Mouse (Mus musculus): ENCODE results near the gene Scarb1. TPM values are rescaled to one million over a fixed set of nuclear protein-coding genes. Genes with fewer than 3 reads are reported as not detected.

Gene Scarb1
- polyA plus RNA-seq, 1 experiment from 2014 or later = 58.0 TPM

DNA sequence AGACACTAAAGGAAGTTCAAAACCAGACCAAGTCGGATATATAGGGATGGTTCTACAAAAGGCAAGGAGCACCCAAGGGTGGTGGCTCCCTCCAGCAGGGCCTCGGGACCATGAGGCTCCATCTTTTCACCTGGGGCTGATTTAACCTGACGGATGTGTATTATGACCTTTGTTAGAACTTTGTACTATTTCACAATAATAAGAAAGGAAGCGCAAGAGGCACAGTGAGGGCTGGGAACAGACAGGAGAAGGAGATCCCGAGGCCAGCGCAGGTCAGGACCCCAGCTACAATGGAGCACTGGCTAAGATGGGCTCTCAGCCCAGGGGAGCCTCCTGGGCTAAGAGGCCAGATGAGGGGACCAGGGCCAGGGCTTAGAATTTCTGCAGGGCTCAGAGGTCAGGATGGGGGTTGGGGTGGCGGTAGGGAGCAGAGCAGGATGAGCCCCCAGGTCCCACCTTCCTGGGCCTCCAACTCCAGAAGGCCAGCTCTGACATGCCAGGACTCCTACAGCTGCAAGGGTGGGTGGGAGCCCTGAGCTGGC is 16.9 kb downstream of the Scarb1 start:
- no peak overlapping the region for H3K9ac ChIP-seq
- no peak for ATAC-seq (ENCODE audit: insufficient read depth)

DNA sequence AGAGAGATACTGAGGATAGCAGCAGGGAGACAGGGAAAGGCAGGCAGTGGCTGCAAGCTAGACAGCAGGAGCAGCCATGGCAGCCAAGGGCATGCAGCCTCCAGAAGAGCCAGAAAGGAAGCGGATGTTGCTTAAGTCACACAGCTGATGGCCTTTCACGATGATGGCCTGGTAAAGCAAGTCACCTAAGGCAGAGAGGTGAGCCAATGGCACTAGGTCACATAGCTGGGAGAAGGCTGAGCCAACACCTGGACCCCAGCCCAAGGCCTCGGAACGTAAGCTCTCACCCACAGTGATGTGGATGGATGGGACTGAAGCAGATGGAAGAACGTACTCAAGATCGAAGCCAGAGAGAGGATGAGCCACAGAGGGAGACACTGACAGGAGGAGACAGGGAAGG is 17.8 kb downstream of the Scarb1 start:
- Histone ChIP-seq H3K9ac (no peak overlapping the region), H3K9me3 (ENCODE audit: low read depth, low read length) (no peaks in the 10 kb centered on the region), H3K27ac (ENCODE audit: low read depth) (no peak overlapping the region), H3K4me2 (no peak overlapping the region), H3K36me3 (ENCODE audit: insufficient read depth) (no peaks in the 10 kb centered on the region), H3K27me3 (ENCODE audit: insufficient read depth, low read length) (no peaks in the 10 kb centered on the region), H3K4me3 (ENCODE audit: low read depth, low read length) (no peak overlapping the region), H3K4me1 (ENCODE audit: insufficient read depth) (no peaks in the 10 kb centered on the region)
- ATAC-seq (ENCODE audit: insufficient read depth) (no peak), DNase-seq (no peak)
- TF ChIP-seq CTCF (IDR thresholded peaks at IDR 0.05; ENCODE audit: low read depth) = no peak
- WGBS = 84% methylated on average over 6 of the region's 6 CpGs

More for the DNA sequence above, 16.9 kb downstream of the Scarb1 start:
- no peak for TF ChIP-seq CTCF (IDR thresholded peaks at IDR 0.05; ENCODE audit: low read depth)
- Histone ChIP-seq H3K4me2 (no peak overlapping the region), H3K4me3 (ENCODE audit: low read depth, low read length) (no peak overlapping the region), H3K9me3 (ENCODE audit: low read depth, low read length) (no peaks in the 10 kb centered on the region), H3K27me3 (ENCODE audit: insufficient read depth, low read length) (no peaks in the 10 kb centered on the region), H3K36me3 (ENCODE audit: insufficient read depth) (no peaks in the 10 kb centered on the region), H3K27ac (ENCODE audit: low read depth) (no peak overlapping the region), H3K4me1 (ENCODE audit: insufficient read depth) (no peaks in the 10 kb centered on the region)
- no peak for DNase-seq
- 86% methylated on average over 7 of the region's 7 CpGs for WGBS

DNA sequence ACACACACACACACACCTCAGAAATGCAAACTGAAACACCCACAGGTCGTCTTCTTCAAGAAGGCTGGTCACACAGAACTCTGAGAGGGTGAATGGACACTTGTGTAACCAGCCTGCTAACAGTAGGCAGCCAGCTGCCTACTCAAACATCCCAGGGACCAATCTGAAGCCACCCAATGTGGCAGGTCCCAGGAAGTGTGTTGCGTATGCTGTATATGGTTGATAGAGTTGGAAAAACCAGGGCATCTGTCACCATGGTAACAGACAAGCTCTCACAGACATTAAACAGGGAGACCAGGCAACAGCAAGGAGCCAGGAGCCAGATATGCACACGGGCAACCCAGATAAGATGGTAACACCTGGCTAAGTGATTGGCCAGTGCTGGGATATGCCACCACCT is 19.1 kb downstream of the Scarb1 start:
- H3K4me2 ChIP-seq = no peak overlapping the region
- no peaks in the 10 kb centered on the region for H3K27me3 ChIP-seq (ENCODE audit: insufficient read depth, low read length)
- no peaks in the 10 kb centered on the region for H3K4me1 ChIP-seq (ENCODE audit: insufficient read depth)
- WGBS = 59% methylated on average over 3 of the region's 3 CpGs
- H3K36me3 ChIP-seq (ENCODE audit: insufficient read depth) = no peaks in the 10 kb centered on the region
- DNase-seq (no peak), ATAC-seq (ENCODE audit: insufficient read depth) (no peak)
- no peaks in the 10 kb centered on the region for H3K9me3 ChIP-seq (ENCODE audit: low read depth, low read length)
- no peak overlapping the region for H3K27ac ChIP-seq (ENCODE audit: low read depth)
- H3K9ac ChIP-seq = no peak overlapping the region
- no peak overlapping the region for H3K4me3 ChIP-seq (ENCODE audit: low read depth, low read length)
- no peak for TF ChIP-seq CTCF (IDR thresholded peaks at IDR 0.05; ENCODE audit: low read depth)

DNA sequence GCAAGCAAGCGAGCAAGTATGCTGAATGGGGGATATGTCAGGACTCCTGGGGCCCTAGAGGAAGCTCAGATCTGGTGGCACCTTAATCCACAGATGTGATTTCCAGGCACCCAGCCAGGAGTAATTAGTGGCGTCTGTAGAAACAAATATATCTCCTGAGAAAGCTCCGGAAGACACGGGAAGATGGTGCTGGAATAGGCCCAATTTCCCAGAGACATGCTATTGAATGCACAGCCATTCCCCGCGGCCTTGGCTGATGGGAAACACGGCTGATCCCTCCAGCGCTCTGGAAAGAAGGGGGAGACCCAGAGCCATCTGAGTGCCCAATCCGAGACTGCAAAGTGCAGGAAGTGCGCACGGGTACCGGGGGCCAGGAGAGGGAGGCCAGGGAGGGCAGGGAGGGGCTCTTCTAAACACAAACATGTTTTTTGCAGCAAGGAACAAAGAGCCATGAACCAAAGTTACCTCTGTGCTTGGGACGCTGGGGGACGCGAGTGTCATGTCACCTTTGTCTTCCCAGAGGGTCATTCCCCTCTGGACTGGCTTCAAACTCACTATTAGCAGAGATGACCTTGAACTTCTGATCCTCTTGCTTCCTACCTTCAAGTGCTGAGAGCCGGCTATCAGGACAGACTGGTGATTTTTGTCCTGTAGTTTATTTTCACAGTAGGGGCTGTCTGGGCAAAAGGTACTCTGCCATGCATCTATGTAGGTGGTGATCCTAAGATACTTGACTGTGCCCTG is 21.7 kb downstream of the Scarb1 start:
- Histone ChIP-seq H3K4me3 (ENCODE audit: low read depth, low read length) (no peak overlapping the region), H3K4me2 (no peak overlapping the region), H3K36me3 (ENCODE audit: insufficient read depth) (no peaks in the 10 kb centered on the region), H3K9ac (no peak overlapping the region), H3K4me1 (ENCODE audit: insufficient read depth) (no peaks in the 10 kb centered on the region), H3K9me3 (ENCODE audit: low read depth, low read length) (no peaks in the 10 kb centered on the region), H3K27me3 (ENCODE audit: insufficient read depth, low read length) (no peaks in the 10 kb centered on the region), H3K27ac (ENCODE audit: low read depth) (peak overlapping the region; percentile 43)
- no peak for TF ChIP-seq CTCF (IDR thresholded peaks at IDR 0.05; ENCODE audit: low read depth)
- DNase-seq = peak; percentile 88
- ATAC-seq (ENCODE audit: insufficient read depth) = peak; percentile 61; the same call in 1 of the 2 replicates
- WGBS = 46% methylated on average over 16 of the region's 16 CpGs

DNA sequence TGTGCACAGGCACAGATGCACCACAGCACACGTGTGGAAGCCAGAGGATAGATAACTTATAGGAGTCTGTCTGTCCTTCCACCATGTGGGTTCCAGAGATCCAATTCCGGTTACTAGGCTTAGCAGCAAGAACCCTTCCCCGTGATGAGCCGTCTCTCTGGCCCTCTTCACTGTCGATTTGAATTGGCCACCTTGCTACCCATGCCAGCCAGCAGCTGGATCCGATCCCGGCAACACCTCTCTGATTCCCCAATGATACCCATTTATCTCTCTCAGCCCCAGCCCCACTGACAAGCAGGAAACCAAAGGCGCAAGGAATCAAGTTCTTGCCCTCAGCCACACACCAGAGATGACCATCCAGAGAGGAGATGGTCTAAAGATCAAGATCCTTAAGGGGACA is 22.9 kb downstream of the Scarb1 start:
- no peak overlapping the region for H3K9ac ChIP-seq
- TF ChIP-seq CTCF (IDR thresholded peaks at IDR 0.05; ENCODE audit: low read depth) = no peak
- ATAC-seq (ENCODE audit: insufficient read depth) (no peak), DNase-seq (no peak)
- H3K27me3 ChIP-seq (ENCODE audit: insufficient read depth, low read length) = no peaks in the 10 kb centered on the region
- H3K27ac ChIP-seq (ENCODE audit: low read depth) = no peak overlapping the region
- H3K36me3 ChIP-seq (ENCODE audit: insufficient read depth) = no peaks in the 10 kb centered on the region
- H3K4me1 ChIP-seq (ENCODE audit: insufficient read depth) = no peaks in the 10 kb centered on the region
- WGBS = 51% methylated on average over 8 of the region's 8 CpGs
- H3K4me3 ChIP-seq (ENCODE audit: low read depth, low read length) = no peak overlapping the region
- no peak overlapping the region for H3K4me2 ChIP-seq
- H3K9me3 ChIP-seq (ENCODE audit: low read depth, low read length) = no peaks in the 10 kb centered on the region

DNA sequence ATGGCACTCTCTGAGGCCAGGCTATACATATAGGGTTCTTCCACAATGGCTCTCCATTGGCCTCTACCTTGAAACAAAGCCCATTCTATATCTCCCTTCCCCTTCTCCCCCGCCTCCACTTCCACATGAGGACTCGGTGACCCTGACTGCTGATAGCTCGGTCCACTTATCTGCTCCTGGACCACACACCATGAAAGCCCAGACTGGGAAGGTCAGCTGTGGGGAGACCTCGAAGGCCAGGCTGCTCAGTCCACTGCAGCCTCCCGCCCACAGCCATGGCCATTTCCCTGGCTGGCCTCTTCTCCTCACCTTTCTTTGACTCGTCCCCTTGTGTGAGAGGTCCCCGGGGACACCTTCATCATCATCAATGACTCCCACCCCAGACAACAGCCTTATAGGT is 23.6 kb downstream of the Scarb1 start:
- H3K9ac ChIP-seq = no peak overlapping the region
- H3K27ac ChIP-seq (ENCODE audit: low read depth) = no peak overlapping the region
- WGBS = 49% methylated on average over 7 of the region's 7 CpGs
- H3K4me1 ChIP-seq (ENCODE audit: insufficient read depth) = no peaks in the 10 kb centered on the region
- DNase-seq (no peak), ATAC-seq (ENCODE audit: insufficient read depth) (no peak)
- H3K4me3 ChIP-seq (ENCODE audit: low read depth, low read length) = no peak overlapping the region
- no peaks in the 10 kb centered on the region for H3K9me3 ChIP-seq (ENCODE audit: low read depth, low read length)
- H3K36me3 ChIP-seq (ENCODE audit: insufficient read depth) = no peaks in the 10 kb centered on the region
- H3K4me2 ChIP-seq = no peak overlapping the region
- H3K27me3 ChIP-seq (ENCODE audit: insufficient read depth, low read length) = no peaks in the 10 kb centered on the region
- TF ChIP-seq CTCF (IDR thresholded peaks at IDR 0.05; ENCODE audit: low read depth) = no peak

DNA sequence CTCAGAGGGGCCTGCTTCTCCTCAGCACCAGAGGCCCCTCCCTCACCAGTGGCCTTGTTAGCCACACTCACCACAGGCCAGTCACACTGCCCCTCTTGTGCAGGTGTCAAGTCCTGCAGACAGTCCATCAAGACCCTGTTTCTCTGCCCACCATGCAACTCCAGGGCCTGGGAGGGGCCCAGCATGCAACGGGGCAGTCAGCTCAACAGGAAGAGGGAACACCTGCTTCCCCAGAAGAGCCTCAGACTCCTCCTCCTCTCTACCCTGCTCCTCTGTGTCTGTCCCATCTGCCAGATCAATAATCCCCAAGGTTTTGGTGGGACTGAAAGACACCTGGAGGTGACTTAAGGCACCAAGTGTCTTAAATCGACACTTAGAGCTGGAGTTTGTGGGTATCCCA is 24.1 kb downstream of the Scarb1 start:
- no peak overlapping the region for H3K4me3 ChIP-seq (ENCODE audit: low read depth, low read length)
- H3K4me2 ChIP-seq = no peak overlapping the region
- no peak for TF ChIP-seq CTCF (IDR thresholded peaks at IDR 0.05; ENCODE audit: low read depth)
- H3K27me3 ChIP-seq (ENCODE audit: insufficient read depth, low read length) = no peaks in the 10 kb centered on the region
- H3K9me3 ChIP-seq (ENCODE audit: low read depth, low read length) = no peaks in the 10 kb centered on the region
- H3K4me1 ChIP-seq (ENCODE audit: insufficient read depth) = no peaks in the 10 kb centered on the region
- DNase-seq (no peak), ATAC-seq (ENCODE audit: insufficient read depth) (no peak)
- no peaks in the 10 kb centered on the region for H3K36me3 ChIP-seq (ENCODE audit: insufficient read depth)
- no peak overlapping the region for H3K27ac ChIP-seq (ENCODE audit: low read depth)
- WGBS = 46% methylated on average over 2 of the region's 2 CpGs
- no peak overlapping the region for H3K9ac ChIP-seq

All from lung, embryonic 14.5 days (tissue).